Mouse (Mus musculus): ENCODE measurements at regions not wholly inside any gene's neighbourhood (a gene's known extent, or its start where the extent isn't known, plus 50 kb on each side); places are given as distances from the start of the nearest gene placed in this dataset.

DNA sequence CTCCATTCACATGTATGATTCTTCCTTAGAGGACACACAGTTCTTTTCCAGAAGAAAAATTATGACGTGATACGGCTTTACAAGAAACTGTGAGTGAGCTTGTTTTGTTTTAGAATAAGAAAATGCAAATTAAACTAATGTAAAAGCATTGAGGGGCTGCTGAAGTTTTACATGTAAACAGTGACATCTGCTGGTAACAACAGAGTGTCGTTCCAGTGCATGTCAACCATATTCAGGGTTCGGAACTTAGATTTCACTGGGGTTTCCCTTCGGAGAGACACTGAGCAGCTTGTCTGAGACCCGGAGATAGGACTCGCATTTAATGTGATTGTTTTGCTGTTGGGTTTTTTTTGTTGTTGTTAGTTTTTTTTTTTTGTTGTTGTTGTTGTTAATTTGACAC is 148.4 kb upstream of the Ube3a start:
- DNase-seq (ENCODE audit: low spot score in 2 of 2), result peak; percentile 19 to 29
